Mouse (Mus musculus): ENCODE results near the gene Mamstr.
"Not testable (repeated sequence)": the region's sequence is repeated elsewhere in the genome, so short reads cannot be mapped to it uniquely, and the experiment has no call there.

Gene Mamstr

DNA sequence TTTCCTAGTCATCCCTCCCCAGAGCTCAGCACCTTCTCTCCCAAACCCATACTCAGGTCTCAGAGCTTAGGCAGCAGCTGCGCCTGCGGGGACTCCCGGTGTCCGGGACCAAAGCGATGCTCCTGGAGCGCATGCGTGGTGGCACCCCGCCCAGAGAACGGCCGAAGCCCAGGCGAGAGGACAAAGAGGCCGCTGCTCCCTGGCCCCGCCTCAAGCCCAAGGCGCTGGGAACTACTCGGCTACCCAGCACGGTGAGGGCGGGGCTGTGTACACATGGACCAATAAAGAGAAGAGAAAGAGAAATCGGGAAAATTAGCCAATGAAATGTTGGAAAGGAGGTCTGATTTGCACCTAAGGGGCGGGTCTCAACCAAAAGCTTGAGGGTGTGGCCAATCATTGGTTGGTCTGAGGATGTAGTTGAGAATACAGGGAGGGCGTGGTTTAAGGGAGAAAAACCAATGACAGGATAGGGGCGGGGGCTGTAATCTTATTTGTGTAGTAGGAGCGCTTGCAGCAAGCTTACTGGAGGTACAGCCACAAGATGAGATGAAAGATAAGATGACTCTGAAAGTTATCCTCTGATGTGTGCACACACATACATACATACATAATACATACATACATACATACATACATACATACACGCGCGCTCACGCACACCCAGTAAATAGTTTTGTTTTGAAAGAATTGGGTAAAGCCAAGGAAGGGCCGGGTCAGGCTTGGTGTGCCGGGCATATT lies 3.8 kb downstream of the Mamstr start:
- in situ Hi-C loops (cut with MboI; ENCODE audit: low pct_unique_long_range_greater_than_20kb in 1 of 2, low sequenced_read_pairs in 2 of 2, unreplicated experiment in 1 of 2) = no loop called here

DNA sequence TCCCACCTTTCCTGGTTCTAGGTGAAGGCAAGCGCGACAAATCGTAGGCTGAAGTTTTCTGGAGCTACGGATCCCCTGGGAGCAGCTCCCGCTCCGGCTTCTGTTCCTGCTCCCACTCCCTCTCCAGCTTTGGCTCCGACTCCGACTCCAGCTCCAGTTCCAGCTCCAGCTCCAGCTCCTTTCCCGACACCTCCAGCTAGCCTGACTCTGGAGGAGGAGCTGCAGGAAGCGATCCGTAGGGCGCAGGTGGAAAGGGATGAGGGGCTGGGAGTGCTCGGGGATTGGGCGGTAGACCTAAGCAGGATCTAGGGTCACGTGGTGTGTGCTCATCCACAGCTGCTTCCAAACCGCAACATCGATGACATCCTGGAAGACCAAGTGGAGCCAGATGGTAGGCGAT lies 4.4 kb downstream of the Mamstr start:
- in situ Hi-C loops (cut with MboI; ENCODE audit: low pct_unique_long_range_greater_than_20kb in 1 of 2, low sequenced_read_pairs in 2 of 2, unreplicated experiment in 1 of 2) = no loop called here

DNA sequence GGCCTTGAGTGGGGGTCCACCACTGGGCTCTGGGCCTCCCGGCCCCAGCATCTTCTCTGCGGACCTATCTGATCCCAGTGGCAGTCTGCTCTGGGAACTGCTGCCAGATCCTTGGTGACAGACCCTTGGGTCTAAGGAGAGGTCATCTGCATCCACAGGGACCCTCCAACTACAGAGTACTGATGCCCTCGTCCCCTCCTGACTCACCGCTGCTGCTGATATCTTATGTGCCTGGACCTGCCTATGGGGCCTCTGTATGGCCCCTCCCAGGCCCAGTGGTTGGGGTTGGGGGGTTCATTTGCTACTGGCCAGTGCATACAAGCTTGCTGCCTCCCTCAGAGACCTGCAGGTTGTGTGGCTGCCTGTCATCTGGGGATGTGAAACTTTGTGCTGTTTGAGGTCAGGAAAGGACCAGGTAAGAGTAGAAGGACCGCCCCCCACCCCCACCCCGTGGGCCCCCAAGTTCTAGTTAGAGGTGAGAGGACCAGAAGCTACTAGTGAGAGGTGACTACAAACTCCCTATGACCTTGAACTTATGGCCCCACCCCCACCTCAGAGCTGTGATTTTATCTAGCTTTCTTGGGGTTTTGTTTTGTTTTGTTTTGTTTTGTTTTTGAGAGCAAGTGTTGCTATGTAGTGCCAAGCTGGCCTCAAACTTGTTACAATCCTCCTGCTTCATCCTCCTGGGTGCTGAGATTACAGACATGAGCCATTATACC lies 5.3 kb downstream of the Mamstr start:
- in situ Hi-C loops (cut with MboI; ENCODE audit: low pct_unique_long_range_greater_than_20kb in 1 of 2, low sequenced_read_pairs in 2 of 2, unreplicated experiment in 1 of 2) = no loop called here

DNA sequence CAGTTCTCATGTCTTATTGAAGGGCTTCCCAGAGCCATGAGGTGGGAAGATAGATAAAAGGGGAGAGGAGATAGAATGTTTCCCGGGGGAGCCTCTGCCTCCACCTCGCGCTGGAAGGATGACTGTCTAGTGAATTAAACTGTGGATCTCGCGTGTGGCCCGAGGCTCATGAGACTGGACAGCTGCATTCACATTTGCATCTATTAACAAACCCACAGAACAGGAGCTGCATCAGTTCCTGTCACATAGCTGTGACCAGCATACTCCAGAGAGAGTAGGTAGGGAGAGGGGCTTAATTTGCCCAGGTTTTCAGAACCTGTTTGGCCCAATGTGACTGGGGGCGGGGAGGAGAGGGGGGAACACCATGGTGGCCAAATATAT lies 5.8 kb downstream of the Mamstr start:
- in situ Hi-C loops (cut with MboI; ENCODE audit: low pct_unique_long_range_greater_than_20kb in 1 of 2, low sequenced_read_pairs in 2 of 2, unreplicated experiment in 1 of 2) = no loop called here

DNA sequence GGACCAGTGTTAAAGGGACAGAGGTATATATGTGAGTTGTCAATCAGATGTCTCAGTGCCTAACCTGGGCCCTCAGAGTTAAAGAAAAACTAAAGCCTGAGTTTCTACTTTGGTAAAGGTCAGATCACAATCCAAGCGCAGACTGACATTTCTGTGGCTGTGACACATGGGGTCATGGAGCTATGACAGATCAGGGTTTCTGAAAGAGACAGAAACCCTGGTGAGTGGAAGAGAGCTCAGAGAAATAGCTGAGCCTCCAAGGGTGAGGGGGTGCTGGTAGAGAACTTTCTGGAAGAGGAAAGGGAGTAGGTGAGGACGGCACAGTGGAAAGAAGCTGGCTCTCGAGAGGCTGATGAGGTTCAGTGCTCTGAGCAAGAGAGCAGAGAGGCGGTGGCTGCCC lies 6.9 kb downstream of the Mamstr start:
- in situ Hi-C loops (cut with MboI; ENCODE audit: low pct_unique_long_range_greater_than_20kb in 1 of 2, low sequenced_read_pairs in 2 of 2, unreplicated experiment in 1 of 2) = no loop called here

DNA sequence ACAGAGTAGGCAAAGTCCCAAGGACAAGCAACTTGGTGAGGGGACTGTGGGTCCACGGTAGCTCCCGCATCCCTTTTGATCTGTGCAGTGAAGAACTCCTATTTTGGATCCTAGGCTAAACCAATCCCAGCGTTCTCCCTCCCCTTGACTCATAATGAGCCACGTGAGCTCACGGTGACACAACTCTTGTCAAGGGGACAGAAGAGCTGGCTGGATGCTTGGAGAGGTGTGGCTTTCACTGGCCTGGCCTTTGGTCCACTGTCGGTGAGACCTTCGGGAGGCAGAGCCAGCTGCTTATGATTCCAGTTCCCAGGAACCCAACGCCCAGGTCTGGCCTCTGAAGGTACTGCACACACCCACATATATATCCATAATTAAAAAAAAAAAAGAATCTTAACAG lies 9.6 kb downstream of the Mamstr start:
- in situ Hi-C loops (cut with MboI; ENCODE audit: low pct_unique_long_range_greater_than_20kb in 1 of 2, low sequenced_read_pairs in 2 of 2, unreplicated experiment in 1 of 2) = no loop called here

- in situ Hi-C loops (cut with MboI; ENCODE audit: low pct_unique_long_range_greater_than_20kb in 1 of 2, low sequenced_read_pairs in 2 of 2, unreplicated experiment in 1 of 2) = not testable (repeated sequence)
Measured at GRCm38 (mm10) chr7:45650484-45650883, 10.7 kb downstream of the Mamstr start.

DNA sequence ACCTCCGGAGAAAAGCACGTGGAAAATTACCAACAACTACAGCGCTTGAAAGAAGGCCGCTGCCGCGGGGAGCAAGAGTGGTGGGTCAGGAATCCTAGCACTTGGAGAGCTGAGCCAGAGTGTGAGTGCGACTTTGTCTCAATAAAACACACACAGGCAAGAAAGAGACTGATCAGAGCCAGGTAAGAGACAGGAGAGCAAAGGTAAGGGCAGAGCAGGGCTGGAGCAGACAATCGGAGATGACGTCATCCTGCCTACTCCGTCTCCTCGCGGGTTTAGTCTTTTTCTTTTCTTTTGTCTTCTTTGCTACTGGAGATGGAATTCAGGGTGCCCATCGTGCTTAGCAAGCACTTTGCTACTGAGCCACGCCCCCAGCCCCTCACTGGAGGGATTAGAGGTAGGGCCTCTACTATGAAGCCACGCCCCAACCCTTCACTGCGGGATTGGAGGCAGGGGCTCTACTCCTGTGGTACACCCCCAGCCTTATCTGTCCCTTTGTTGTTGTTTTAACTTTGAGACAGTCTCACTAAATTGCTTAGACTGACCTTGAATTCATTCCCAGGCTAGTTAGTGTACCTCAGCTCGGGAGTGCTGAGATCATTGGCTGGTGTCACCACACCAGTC lies 14.8 kb downstream of the Mamstr start:
- in situ Hi-C loops (cut with MboI; ENCODE audit: low pct_unique_long_range_greater_than_20kb in 1 of 2, low sequenced_read_pairs in 2 of 2, unreplicated experiment in 1 of 2) = no loop called here

- in situ Hi-C loops (cut with MboI; ENCODE audit: low pct_unique_long_range_greater_than_20kb in 1 of 2, low sequenced_read_pairs in 2 of 2, unreplicated experiment in 1 of 2) = no loop called here
Measured at GRCm38 (mm10) chr7:45660746-45661478, 21.1 kb downstream of the Mamstr start.

GRCm38 (mm10) chr7:45661702-45662101 lies 21.9 kb downstream of the Mamstr start:
- in situ Hi-C loops (cut with MboI; ENCODE audit: low pct_unique_long_range_greater_than_20kb in 1 of 2, low sequenced_read_pairs in 2 of 2, unreplicated experiment in 1 of 2) = not testable (repeated sequence)

GRCm38 (mm10) chr7:45665303-45666138 lies 25.7 kb downstream of the Mamstr start:
- in situ Hi-C loops (cut with MboI; ENCODE audit: low pct_unique_long_range_greater_than_20kb in 1 of 2, low sequenced_read_pairs in 2 of 2, unreplicated experiment in 1 of 2) = no loop called here

- in situ Hi-C loops (cut with MboI; ENCODE audit: low pct_unique_long_range_greater_than_20kb in 1 of 2, low sequenced_read_pairs in 2 of 2, unreplicated experiment in 1 of 2) = no loop called here
Measured at GRCm38 (mm10) chr7:45666161-45666560, 26.4 kb downstream of the Mamstr start, which contains the start of gene Fut2. Fut2 (minus strand) TSS chr7:45666394.

- in situ Hi-C loops (cut with MboI; ENCODE audit: low pct_unique_long_range_greater_than_20kb in 1 of 2, low sequenced_read_pairs in 2 of 2, unreplicated experiment in 1 of 2) = no loop called here
Measured at GRCm38 (mm10) chr7:45667761-45668160, 28.0 kb downstream of the Mamstr start.

DNA sequence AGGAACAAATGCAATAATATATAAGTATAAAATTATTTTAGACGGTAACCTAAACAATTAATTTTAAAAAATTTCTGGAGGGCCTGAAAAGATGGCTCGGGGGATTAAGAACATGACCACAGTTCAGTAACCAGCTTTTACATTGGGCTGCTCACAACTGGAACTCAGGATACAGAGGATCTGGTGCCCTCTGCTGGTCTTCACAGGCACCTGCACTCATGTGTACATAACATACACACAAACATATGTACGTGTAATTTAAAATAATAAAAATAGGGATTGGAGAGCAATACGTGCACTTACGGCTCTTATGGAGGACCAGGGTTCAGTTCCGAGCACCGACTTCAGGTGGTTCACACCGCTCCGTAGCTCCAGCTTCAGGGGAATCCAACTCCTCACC lies 29.1 kb downstream of the Mamstr start:
- in situ Hi-C loops (cut with MboI; ENCODE audit: low pct_unique_long_range_greater_than_20kb in 1 of 2, low sequenced_read_pairs in 2 of 2, unreplicated experiment in 1 of 2) = no loop called here

DNA sequence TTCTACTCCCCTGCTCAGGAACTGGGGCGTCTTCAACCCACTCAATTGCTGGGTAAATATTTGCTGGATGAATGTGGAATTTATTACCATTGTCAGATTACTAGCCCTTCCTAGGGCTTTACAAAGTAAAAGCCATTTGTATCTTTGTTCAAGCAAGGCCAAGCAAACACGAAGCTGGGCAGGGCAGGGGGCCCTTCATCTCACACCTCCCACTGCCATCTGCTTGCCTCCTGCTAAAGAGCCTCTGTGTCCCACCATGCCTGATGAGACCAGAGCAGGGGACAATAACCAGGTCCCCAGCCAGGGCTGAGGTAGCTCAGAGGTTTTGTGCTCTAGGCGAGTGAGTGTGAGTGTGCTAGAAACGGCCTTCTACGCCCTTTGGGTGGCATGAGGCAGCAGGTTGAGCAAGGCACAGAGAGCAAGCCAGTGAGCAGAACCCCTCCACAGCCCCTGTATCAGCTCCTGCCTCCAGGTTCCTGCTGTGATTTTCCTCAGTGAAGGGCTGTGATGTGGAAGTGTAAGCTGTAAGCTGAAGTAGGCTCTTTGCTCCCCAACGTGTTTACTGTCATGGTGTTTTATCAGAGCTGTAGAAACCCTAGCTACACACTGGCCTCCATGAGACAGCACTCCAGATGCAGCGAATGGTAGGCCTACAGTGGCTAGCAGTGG lies 38.0 kb downstream of the Mamstr start:
- in situ Hi-C loops (cut with MboI; ENCODE audit: low pct_unique_long_range_greater_than_20kb in 1 of 2, low sequenced_read_pairs in 2 of 2, unreplicated experiment in 1 of 2) = no loop called here

DNA sequence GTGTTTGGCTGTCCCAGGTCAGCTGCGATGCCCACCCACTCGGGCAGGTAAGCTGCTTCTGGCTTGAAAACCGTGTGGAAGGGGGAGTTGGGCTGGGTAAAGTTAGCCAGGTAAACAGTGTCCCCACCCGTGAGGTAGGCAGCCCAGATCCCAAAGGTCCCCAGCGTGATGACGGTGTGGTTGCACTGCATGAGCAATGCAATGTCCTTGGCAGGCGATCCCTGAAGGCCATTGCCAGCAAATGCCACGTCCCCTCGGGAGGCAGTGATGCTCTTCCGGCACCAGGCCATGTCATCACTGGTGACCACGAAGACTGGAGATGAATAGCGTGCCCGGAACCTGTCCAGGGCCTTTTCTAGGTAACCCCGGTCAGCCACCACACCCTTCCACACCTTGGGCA lies 38.7 kb downstream of the Mamstr start:
- in situ Hi-C loops (cut with MboI; ENCODE audit: low pct_unique_long_range_greater_than_20kb in 1 of 2, low sequenced_read_pairs in 2 of 2, unreplicated experiment in 1 of 2) = no loop called here

GRCm38 (mm10) chr7:45679966-45680621 lies 40.3 kb downstream of the Mamstr start:
- in situ Hi-C loops (cut with MboI; ENCODE audit: low pct_unique_long_range_greater_than_20kb in 1 of 2, low sequenced_read_pairs in 2 of 2, unreplicated experiment in 1 of 2) = no loop called here

Measured in mouse embryonic stem cell (cell line).